9 mouse cellular contexts compared by ENCODE assay signal in the genomic region with DNA sequence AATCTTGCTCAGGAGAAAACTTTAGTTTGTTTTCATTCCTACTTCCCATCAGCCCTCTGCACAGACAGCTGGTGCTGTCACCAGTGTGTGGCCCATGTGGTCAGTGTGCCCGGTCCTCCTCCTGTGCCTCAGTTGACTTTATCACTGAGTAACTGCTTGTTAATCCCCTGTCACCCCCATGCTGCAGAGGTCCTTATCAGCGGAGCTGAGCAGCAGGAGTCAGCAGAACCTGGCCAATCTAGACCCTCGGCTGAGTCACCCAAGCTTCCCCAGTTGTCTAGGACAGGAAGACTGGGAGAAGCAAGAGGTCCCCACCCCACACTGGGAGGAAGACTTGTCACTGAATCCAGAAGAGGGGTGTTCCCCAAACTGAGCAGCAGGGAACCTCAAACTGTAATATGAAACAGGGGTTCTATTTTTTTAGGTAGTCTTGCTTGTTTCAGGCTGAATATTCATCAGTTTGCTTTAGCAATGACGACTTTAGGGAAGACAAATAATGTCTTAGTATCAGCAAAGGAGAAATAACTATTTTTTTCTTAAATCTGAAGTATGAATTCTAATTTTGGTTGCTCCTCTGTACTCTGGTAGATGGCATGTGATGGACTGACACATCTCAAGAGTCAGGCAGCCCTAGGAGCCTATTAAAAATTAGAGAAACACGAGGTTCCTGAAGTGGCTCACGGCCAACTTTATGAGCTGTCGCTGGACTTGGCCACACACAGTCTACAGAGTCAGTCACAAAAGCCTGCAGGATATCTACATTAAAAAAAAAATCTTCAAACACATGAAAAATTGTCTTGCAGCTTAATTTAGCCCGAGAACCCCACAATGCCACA. TPM values are rescaled to one million over a fixed set of nuclear protein-coding genes. Genes with fewer than 3 reads are reported as not detected.
DNase-seq lines count a peak whose midpoint lies in the region; ATAC-seq and TF ChIP-seq lines count a peak whose summit lies in the region.
"Had no signal": no experiment of that assay in that cellular context is flagged by ENCODE, and none has a peak within 500 bp of the region (broad histone marks: within the 10 kb centered on the region; RNA-seq: fewer than 3 reads in every experiment).

No protein-coding gene starts in this region.

- no peak overlapping the region for H3K9ac ChIP-seq in heart, embryonic 12.5 days
- H3K9ac ChIP-seq in liver, embryonic 14.5 days (replicated peaks): peak overlapping the region; percentile 56

- H3K27me3 ChIP-seq in heart, embryonic 12.5 days (replicated peaks): no peaks in the 10 kb centered on the region
- H3K27me3 ChIP-seq in erythroblast, embryonic 14.5 days (ENCODE audit: control insufficient read depth): no peaks in the 10 kb centered on the region
- H3K27me3 ChIP-seq in liver, embryonic 14.5 days (ENCODE audit: control insufficient read depth, insufficient read depth, low read length): no peaks in the 10 kb centered on the region
- H3K27me3 ChIP-seq: Patski had no signal

- H3K4me2 ChIP-seq in heart, embryonic 12.5 days: no peak overlapping the region
- H3K4me2 ChIP-seq in liver, embryonic 14.5 days (ENCODE audit: low read depth): peak overlapping the region; percentile 79

- peak; percentile 91 for TF ChIP-seq EP300 in liver, embryonic 14.5 days (IDR thresholded peaks at IDR 0.05; ENCODE audit: low read depth)

- H3K27ac ChIP-seq in heart, embryonic 12.5 days (ENCODE audit: poor library complexity, severe bottlenecking): peak overlapping the region; percentile 28
- peak overlapping the region; percentile 35 for H3K27ac ChIP-seq in bone marrow, adult 2 months (ENCODE audit: control insufficient read depth, insufficient read depth, low read depth, low read length, poor library complexity)
- H3K27ac ChIP-seq in liver, embryonic 14.5 days: peak overlapping the region; percentile 97

- no peaks in the 10 kb centered on the region for H3K9me3 ChIP-seq in heart, embryonic 12.5 days (replicated peaks)
- H3K9me3 ChIP-seq in erythroblast, embryonic 14.5 days (ENCODE audit: control insufficient read depth, low read length): no peaks in the 10 kb centered on the region
- no peaks in the 10 kb centered on the region for H3K9me3 ChIP-seq in liver, embryonic 14.5 days (ENCODE audit: control insufficient read depth, low read length)

- no peak for DNase-seq in heart, postnatal 10 days
- DNase-seq in liver, embryonic 14.5 days (ENCODE audit: low read depth in 3 of 3, low spot score in 3 of 3): peak; percentile 84 to 89 (median 86)
- no peak for DNase-seq in left cerebral cortex, adult 18-20 months (ENCODE audit: low spot score in 2 of 2)
- no peak for DNase-seq in urinary bladder, postnatal 36 days (ENCODE audit: low spot score in 2 of 2)

- no peak overlapping the region for H3K4me3 ChIP-seq in heart, embryonic 12.5 days
- H3K4me3 ChIP-seq in bone marrow, adult 2 months (replicated peaks; ENCODE audit: control insufficient read depth, low read depth, low read length): no peak overlapping the region
- H3K4me3 ChIP-seq in erythroblast, embryonic 14.5 days (replicated peaks): peak overlapping the region; percentile 44
- peak overlapping the region in 1 of 2 experiments; percentile 0; a peak in 1 of 4 replicates for H3K4me3 ChIP-seq in liver, embryonic 14.5 days (ENCODE audit: insufficient read depth in 1 of 2, low read depth in 2 of 2, low read length in 2 of 2)

- no peaks in the 10 kb centered on the region for H3K36me3 ChIP-seq in heart, embryonic 12.5 days
- peaks cover 100% of the 10 kb centered on the region for H3K36me3 ChIP-seq in erythroblast, embryonic 14.5 days (ENCODE audit: control insufficient read depth)
- H3K36me3 ChIP-seq in liver, embryonic 14.5 days (replicated peaks; ENCODE audit: control insufficient read depth, insufficient read depth, low read depth): peaks cover 20% of the 10 kb centered on the region

- H3K4me1 ChIP-seq in heart, embryonic 12.5 days (replicated peaks): peaks cover 71% of the 10 kb centered on the region
- H3K4me1 ChIP-seq in bone marrow, adult 2 months (ENCODE audit: control insufficient read depth, insufficient read depth, low read length): peaks cover 15% of the 10 kb centered on the region
- H3K4me1 ChIP-seq in erythroblast, embryonic 14.5 days (ENCODE audit: control insufficient read depth): peaks cover 99% of the 10 kb centered on the region
- peaks cover 67 to 78% of the 10 kb centered on the region in 2 experiments for H3K4me1 ChIP-seq in liver, embryonic 14.5 days (replicated peaks; ENCODE audit: control insufficient read depth in 2 of 2, insufficient read depth in 2 of 2, low read length in 1 of 2)

- peak; percentile 92 for ATAC-seq in heart, embryonic 12.5 days (ENCODE audit: insufficient number of reproducible peaks, low FRiP score)
- ATAC-seq in liver, embryonic 14.5 days (ENCODE audit: insufficient read depth): peak; percentile 92
- ATAC-seq in inflammation-experienced regulatory T-cells, adult 6 months: no peak
- ATAC-seq: Patski had no signal

- intact Hi-C loops in heart, postnatal 10 days (cut with DNase I): no loop called here

- no peak for TF ChIP-seq CTCF in bone marrow, adult 2 months (IDR thresholded peaks at IDR 0.05; ENCODE audit: control insufficient read depth, insufficient read depth, low read length)
- no peak for TF ChIP-seq CTCF in liver, embryonic 14.5 days (IDR thresholded peaks at IDR 0.05; ENCODE audit: low read depth)

- TF ChIP-seq POLR2A in bone marrow, adult 2 months (IDR thresholded peaks at IDR 0.05; ENCODE audit: borderline replicate concordance, control insufficient read depth, low read depth, low read length): no peak

- WGBS in heart, embryonic 12.5 days: 40% methylated on average over 8 of the region's 8 CpGs
- 20% methylated on average over 8 of the region's 8 CpGs for WGBS in bone marrow, adult 2 months
- WGBS in liver, embryonic 14.5 days (ENCODE audit: insufficient replicate concordance): 34% methylated on average over 8 of the region's 8 CpGs

RNA-seq across cellular contexts. Expression of a gene that starts 31.9 kb away (rescaled TPM):
- 4.5 and 5.8 TPM in 2 replicates for polyA plus RNA-seq in heart, embryonic 12.5 days (2016; fragmentation: Nextera tagmentation; extraction: Ambion mirVana)
- total RNA-seq in heart, postnatal 10 days (2021): 10 to 100 TPM; 44.1 to 68.3 TPM
- polyA plus RNA-seq in bone marrow, adult 2 months (2011; ENCODE audit: insufficient read depth, insufficient read length, low replicate concordance, missing spikeins): 34.9 and 51.5 TPM in 2 replicates
- polyA plus RNA-seq in erythroblast, embryonic 14.5 days (2012): 14.6 and 19.0 TPM in 2 replicates
- polyA plus RNA-seq in liver, embryonic 14.5 days (2012; rRNA removed): 15.6 and 15.9 TPM in 2 replicates
- 17.6 and 19.3 TPM in 2 replicates for polyA plus RNA-seq in liver, embryonic 14.5 days (2014; fragmentation: Nextera tagmentation; extraction: Ambion mirVana)
- 10 to 100 TPM in 1 of 3 experiments, 1 to 10 TPM in 2; 6.6 to 11.9 (median 9.2) TPM for polyA plus RNA-seq in inflammation-experienced regulatory T-cells, adult 6 months (2017; shearing (Covaris generic))
- total RNA-seq in left cerebral cortex, adult 18-20 months (2021): 10 to 100 TPM; 71.8 to 72.4 TPM

Comparison
In these comparisons a context has a peak if more than half of its experiments do, and no peak if none do; other contexts are left out.
1. H3K27ac ChIP-seq: peak in every context shown above with its lines; median percentile 97 in liver, embryonic 14.5 days; 35 in bone marrow, adult 2 months; 28 in heart, embryonic 12.5 days.
2. DNase-seq: peak in liver, embryonic 14.5 days (3 of 3); none in heart, postnatal 10 days (0 of 2), left cerebral cortex, adult 18-20 months (0 of 2) and urinary bladder, postnatal 36 days (0 of 2).